Mouse (Mus musculus): ENCODE data around the gene Hrh2. TPM values are rescaled to one million over a fixed set of nuclear protein-coding genes. Genes with fewer than 3 reads are reported as not detected.
A peak's percentile ranks its signal among the peaks of the same experiment; 100 is the strongest.

Gene Hrh2
- total RNA-seq, 2 experiments from 2014 or later, result 0.09 TPM; not detected in 1

GRCm38 (mm10) chr13:54177346-54177745 is 14.6 kb upstream of the Hrh2 start:
- no peak for DNase-seq

GRCm38 (mm10) chr13:54178647-54179046 is 13.3 kb upstream of the Hrh2 start:
- no peak for DNase-seq

- no peak for DNase-seq
Observed at GRCm38 (mm10) chr13:54179971-54180370, 12.0 kb upstream of the Hrh2 start.

GRCm38 (mm10) chr13:54180461-54180860 is 11.5 kb upstream of the Hrh2 start:
- peak; percentile 40 for DNase-seq

GRCm38 (mm10) chr13:54181318-54181717 is 10.6 kb upstream of the Hrh2 start:
- DNase-seq, result no peak

GRCm38 (mm10) chr13:54181947-54182346 is 10.0 kb upstream of the Hrh2 start:
- DNase-seq, result no peak

GRCm38 (mm10) chr13:54186394-54186793 is 5.5 kb upstream of the Hrh2 start:
- no peak for DNase-seq

- no peak for DNase-seq
Observed at GRCm38 (mm10) chr13:54188190-54188706, 3.7 kb upstream of the Hrh2 start.

GRCm38 (mm10) chr13:54189896-54190295 is 2.0 kb upstream of the Hrh2 start:
- peak; percentile 39 for DNase-seq

- no peak for DNase-seq
Observed at GRCm38 (mm10) chr13:54191181-54191580, 748 bp upstream of the Hrh2 start.

GRCm38 (mm10) chr13:54193580-54193979 is 1.7 kb downstream of the Hrh2 start:
- DNase-seq, result no peak

GRCm38 (mm10) chr13:54199000-54199399 is 7.1 kb downstream of the Hrh2 start:
- DNase-seq, result no peak

- DNase-seq, result no peak
Observed at GRCm38 (mm10) chr13:54202458-54202857, 10.5 kb downstream of the Hrh2 start.

- no peak for DNase-seq
Observed at GRCm38 (mm10) chr13:54203419-54203818, 11.5 kb downstream of the Hrh2 start.

GRCm38 (mm10) chr13:54205195-54205594 is 13.3 kb downstream of the Hrh2 start:
- no peak for DNase-seq

GRCm38 (mm10) chr13:54206140-54206753 is 14.3 kb downstream of the Hrh2 start:
- DNase-seq, result no peak

- no peak for DNase-seq
Observed at GRCm38 (mm10) chr13:54209476-54210253, 17.7 kb downstream of the Hrh2 start.

GRCm38 (mm10) chr13:54211528-54212488 is 19.9 kb downstream of the Hrh2 start:
- DNase-seq, result no peak

- DNase-seq, result no peak
Observed at GRCm38 (mm10) chr13:54212516-54212915, 20.6 kb downstream of the Hrh2 start.

GRCm38 (mm10) chr13:54215266-54215665 is 23.3 kb downstream of the Hrh2 start:
- no peak for DNase-seq

GRCm38 (mm10) chr13:54215777-54216316 is 23.9 kb downstream of the Hrh2 start:
- no peak for DNase-seq

- DNase-seq, result no peak
Observed at GRCm38 (mm10) chr13:54218341-54218740, 26.4 kb downstream of the Hrh2 start.

All from gastrocnemius, postnatal 10 days (tissue).